Mouse (Mus musculus) T-helper 2 cell (primary cell): Measurements from ENCODE around the gene Lefty1.

Experiments used
- in situ Hi-C: fragments of 300-600 bp; cut with MboI, MseI; formaldehyde crosslinking; loops from one replicate; pipeline ENCODE4 v1.15.1; 2025; ENCODE audit warnings: high pct_unique_total_duplicates

Lefty1 gene

GRCm38 (mm10) chr1:180952808-180953207, 18.0 kb downstream of the Lefty1 start:
- in situ Hi-C loops: no loop called here

GRCm38 (mm10) chr1:180956401-180956800, 21.6 kb downstream of the Lefty1 start:
- in situ Hi-C loops: no loop called here

GRCm38 (mm10) chr1:180956973-180957381, 22.2 kb downstream of the Lefty1 start:
- in situ Hi-C loops: no loop called here

- in situ Hi-C loops: no loop called here
Measured at GRCm38 (mm10) chr1:180957989-180958388, 23.2 kb downstream of the Lefty1 start.

GRCm38 (mm10) chr1:180958797-180959196, 24.0 kb downstream of the Lefty1 start:
- in situ Hi-C loops: no loop called here

GRCm38 (mm10) chr1:180965786-180966185, 31.0 kb downstream of the Lefty1 start:
- in situ Hi-C loops: no loop called here

- in situ Hi-C loops: no loop called here
Measured at GRCm38 (mm10) chr1:180966542-180966941, 31.7 kb downstream of the Lefty1 start.

- in situ Hi-C loops: no loop called here
Measured at GRCm38 (mm10) chr1:180967261-180967660, 32.4 kb downstream of the Lefty1 start.

- in situ Hi-C loops: no loop called here
Measured at GRCm38 (mm10) chr1:180972941-180973340, 38.1 kb downstream of the Lefty1 start.

- in situ Hi-C loops: no loop called here
Measured at GRCm38 (mm10) chr1:180974126-180974746, 39.4 kb downstream of the Lefty1 start.

GRCm38 (mm10) chr1:180976110-180976679, 41.4 kb downstream of the Lefty1 start:
- in situ Hi-C loops: loop anchor here (5.0 kb wide), 1 partner anchor 74 kb away; the partner anchor contains the start of gene Pycr2

GRCm38 (mm10) chr1:180979484-180980251, 44.8 kb downstream of the Lefty1 start:
- in situ Hi-C loops: loop anchor here (5.0 to 10.0 kb wide), 2 partner anchors 55 to 77 kb away; partner anchors contain the start of gene Pycr2

GRCm38 (mm10) chr1:180980464-180980863, 45.6 kb downstream of the Lefty1 start:
- in situ Hi-C loops: loop anchor here (10.0 kb wide), 1 partner anchor 54 kb away; no protein-coding TSS in a partner anchor

GRCm38 (mm10) chr1:180981298-180982046, 46.6 kb downstream of the Lefty1 start:
- in situ Hi-C loops: loop anchor here (10.0 kb wide), 1 partner anchor 53 kb away; no protein-coding TSS in a partner anchor

GRCm38 (mm10) chr1:180986701-180987100, 51.9 kb downstream of the Lefty1 start:
- in situ Hi-C loops: loop anchor here (10.0 kb wide), 1 partner anchor 48 kb away; no protein-coding TSS in a partner anchor

- in situ Hi-C loops: loop anchor here (10.0 kb wide), 1 partner anchor 47 kb away; no protein-coding TSS in a partner anchor
Measured at GRCm38 (mm10) chr1:180987759-180988158, 52.9 kb downstream of the Lefty1 start.
